Mouse (Mus musculus) liver, embryonic 14.5 days (tissue): ENCODE results near the gene Gm49358. TPM values are rescaled to one million over a fixed set of nuclear protein-coding genes. Genes with fewer than 3 reads are reported as not detected.

ENCODE experiments used
- ATAC-seq: fragments of 200-750 bp; cut with Nextera tagmentation; 2 replicates; pipeline ENCODE4 v1.8.0; 2017; ENCODE audit warnings: moderate number of reproducible peaks, mild to moderate bottlenecking, moderate library complexity; ENCODE audit not compliant: insufficient read depth
- DNase-seq, 3 experiments: peaks; one replicate each; pipeline ENCODE4 v3.0.0-alpha.2; 2012 to 2013; ENCODE audit warnings: low read depth in 3 of 3, low spot score in 3 of 3
- H3K27ac ChIP-seq: fragments of 300-500 bp; sonication (generic); 2 replicates; pipeline ENCODE4 v1.5.1; 2014; ENCODE audit warnings: moderate library complexity, mild to moderate bottlenecking, control low read depth, inconsistent platforms
- H3K27me3 ChIP-seq: fragments of 300-500 bp; sonication (generic); 2 replicates; pipeline ENCODE4 v1.6.1; 2014; ENCODE audit warnings: mild to moderate bottlenecking, low read length, moderate library complexity; ENCODE audit not compliant: control insufficient read depth, insufficient read depth
- H3K36me3 ChIP-seq: fragments of 300-500 bp; sonication (generic); replicated peaks from 2 replicates; pipeline ENCODE4 v1.6.1; 2014; ENCODE audit warnings: low read depth; ENCODE audit not compliant: control insufficient read depth, insufficient read depth
- H3K4me1 ChIP-seq, 2 experiments: fragments of 200-500 bp in 1 of 2; fragments of 300-500 bp in 1 of 2; sonication (generic) in 1 of 2; replicated peaks; 2 replicates each; pipeline ENCODE4 v1.6.1; 2012 to 2014; ENCODE audit warnings: antibody characterized with exemption in 1 of 2, inconsistent platforms in 1 of 2, low read length in 1 of 2; ENCODE audit not compliant: control insufficient read depth in 2 of 2, insufficient read depth in 2 of 2
- H3K4me2 ChIP-seq: fragments of 300-500 bp; sonication (generic); 2 replicates; pipeline ENCODE4 v1.6.1; 2014; ENCODE audit warnings: low read depth, mild to moderate bottlenecking, control low read depth, moderate library complexity
- H3K4me3 ChIP-seq, 2 experiments: fragments of 200-500 bp in 1 of 2; fragments of 300-500 bp in 1 of 2; sonication (generic) in 1 of 2; 2 replicates each; pipeline ENCODE4 v1.5.1; 2012 to 2014; ENCODE audit warnings: low read depth in 2 of 2, low read length in 2 of 2, mild to moderate bottlenecking in 2 of 2, control low read depth in 1 of 2, inconsistent platforms in 1 of 2, moderate library complexity in 1 of 2; ENCODE audit not compliant: insufficient read depth in 1 of 2
- H3K9ac ChIP-seq: fragments of 300-500 bp; sonication (generic); replicated peaks from 2 replicates; pipeline ENCODE4 v1.6.1; 2014; ENCODE audit warnings: mild to moderate bottlenecking, control low read depth, moderate library complexity
- H3K9me3 ChIP-seq: fragments of 300-500 bp; sonication (generic); 2 replicates; pipeline ENCODE4 v1.6.1; 2016; ENCODE audit warnings: low read length, mixed read lengths; ENCODE audit not compliant: control insufficient read depth
- CTCF ChIP-seq: IDR thresholded peaks from 2 replicates; pipeline ENCODE4 v1.5.1; 2016; ENCODE audit warnings: antibody characterized with exemption, low read depth, control low read depth
- EP300 ChIP-seq: IDR thresholded peaks from 2 replicates; pipeline ENCODE4 v1.6.1; 2016; ENCODE audit warnings: antibody characterized with exemption, low read depth
- WGBS: fragments of 180-500 bp; shearing (Covaris S2); extraction: QIAGEN DNeasy Blood & Tissue Kit; methylation state at CpG from one replicate; pipeline ENCODE4 v1.1.7; 2014; ENCODE audit not compliant: insufficient replicate concordance; 5-methylcytosine and 5-hydroxymethylcytosine counted together
- polyA plus RNA-seq, 2 experiments: library from polyadenylated mRNA; depleted of rRNA in 1 of 2; stranded (reverse) in 1 of 2; unstranded in 1 of 2; fragments of >200 nt; fragmentation: Nextera tagmentation in 1 of 2; extraction: Ambion mirVana in 1 of 2; gene quantifications; 2 replicates each; pipeline versions ENCODE4 v1.2.1 to v1.2.3; 2012 to 2014

Gene Gm49358
- polyA plus RNA-seq, 2 experiments, result not detected

DNA sequence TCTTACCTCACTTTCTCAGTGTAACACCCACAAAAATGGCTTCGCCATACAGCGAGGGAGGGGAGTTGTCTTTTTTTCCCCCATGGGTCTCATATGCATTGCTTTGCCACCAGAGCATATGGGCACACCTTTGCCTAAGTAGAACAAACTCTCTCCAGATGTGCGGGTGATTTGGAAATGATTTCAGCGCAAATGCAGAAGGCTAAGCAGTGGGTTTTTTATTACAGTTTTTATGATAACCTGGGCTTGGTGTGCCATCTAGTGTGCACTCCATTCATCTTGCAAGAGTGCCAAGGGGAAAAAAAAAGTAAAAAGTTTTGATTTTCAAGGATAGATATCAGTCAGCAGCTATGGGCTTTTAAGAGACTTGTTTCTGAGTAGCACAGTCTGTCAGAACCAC is 28.7 kb upstream of the Gm49358 start:
- Histone ChIP-seq H3K27me3 (no peaks in the 10 kb centered on the region), H3K9ac (no peak overlapping the region), H3K9me3 (no peaks in the 10 kb centered on the region), H3K27ac (no peak overlapping the region), H3K4me1 (no peaks in the 10 kb centered on the region), H3K36me3 (no peaks in the 10 kb centered on the region), H3K4me2 (no peak overlapping the region), H3K4me3 (no peak overlapping the region)
- TF ChIP-seq CTCF (no peak), EP300 (no peak)
- 75% methylated on average over 4 of the region's 4 CpGs for WGBS
- ATAC-seq, result no peak
- DNase-seq, result no peak

DNA sequence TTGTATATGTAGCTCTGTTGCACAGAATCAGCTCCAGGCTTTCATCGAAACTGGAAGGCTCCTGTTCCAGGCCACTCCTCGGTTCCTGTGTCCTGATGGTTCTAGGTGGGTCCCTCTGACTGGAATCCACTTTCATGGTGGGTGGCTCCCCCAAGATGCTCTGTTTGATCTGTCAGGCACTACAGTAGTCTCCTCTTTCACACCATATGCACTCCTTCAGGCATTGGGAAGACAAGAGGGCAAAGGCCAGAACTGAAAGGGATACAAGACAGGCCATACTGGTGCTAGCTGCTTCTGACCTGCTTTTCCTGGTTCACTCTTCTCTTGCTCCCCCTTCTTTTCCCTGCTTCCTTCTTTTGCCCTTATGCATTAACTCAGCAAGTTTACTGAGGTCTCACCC is 20.9 kb upstream of the Gm49358 start:
- Histone ChIP-seq H3K36me3 (no peaks in the 10 kb centered on the region), H3K27me3 (no peaks in the 10 kb centered on the region), H3K4me3 (no peak overlapping the region), H3K9ac (no peak overlapping the region), H3K9me3 (no peaks in the 10 kb centered on the region), H3K4me1 (no peaks in the 10 kb centered on the region; a peak in 1 of 4 replicates), H3K27ac (no peak overlapping the region), H3K4me2 (no peak overlapping the region)
- DNase-seq, result no peak
- TF ChIP-seq CTCF (no peak), EP300 (no peak)
- 63% methylated on average over 2 of the region's 2 CpGs for WGBS
- ATAC-seq, result no peak

DNA sequence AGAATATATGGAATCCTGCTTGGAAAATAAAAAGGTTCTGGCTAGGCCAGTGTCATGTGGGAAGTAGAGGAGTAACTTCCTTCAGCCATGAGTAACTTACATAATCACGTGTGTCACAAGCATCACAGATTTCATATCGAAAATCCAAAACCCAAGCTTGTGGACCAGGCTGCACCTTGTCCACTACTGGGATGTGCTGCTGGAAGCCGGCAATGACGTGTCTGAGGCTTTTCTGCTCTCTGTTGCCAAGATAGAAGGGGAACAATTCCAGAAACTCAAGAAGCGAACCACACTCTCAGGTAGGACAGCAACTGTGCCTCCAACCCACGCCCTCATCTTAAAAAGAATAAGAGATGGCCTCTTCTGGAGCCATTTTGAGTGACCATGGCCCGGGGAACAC is 19.5 kb upstream of the Gm49358 start:
- no peak for ATAC-seq
- Histone ChIP-seq H3K4me1 (no peaks in the 10 kb centered on the region; a peak in 1 of 4 replicates), H3K27me3 (no peaks in the 10 kb centered on the region), H3K9ac (no peak overlapping the region), H3K4me3 (no peak overlapping the region), H3K9me3 (no peaks in the 10 kb centered on the region), H3K4me2 (no peak overlapping the region), H3K27ac (no peak overlapping the region), H3K36me3 (no peaks in the 10 kb centered on the region)
- DNase-seq, result no peak
- TF ChIP-seq CTCF (no peak), EP300 (no peak)
- 61% methylated on average over 7 of the region's 7 CpGs for WGBS

DNA sequence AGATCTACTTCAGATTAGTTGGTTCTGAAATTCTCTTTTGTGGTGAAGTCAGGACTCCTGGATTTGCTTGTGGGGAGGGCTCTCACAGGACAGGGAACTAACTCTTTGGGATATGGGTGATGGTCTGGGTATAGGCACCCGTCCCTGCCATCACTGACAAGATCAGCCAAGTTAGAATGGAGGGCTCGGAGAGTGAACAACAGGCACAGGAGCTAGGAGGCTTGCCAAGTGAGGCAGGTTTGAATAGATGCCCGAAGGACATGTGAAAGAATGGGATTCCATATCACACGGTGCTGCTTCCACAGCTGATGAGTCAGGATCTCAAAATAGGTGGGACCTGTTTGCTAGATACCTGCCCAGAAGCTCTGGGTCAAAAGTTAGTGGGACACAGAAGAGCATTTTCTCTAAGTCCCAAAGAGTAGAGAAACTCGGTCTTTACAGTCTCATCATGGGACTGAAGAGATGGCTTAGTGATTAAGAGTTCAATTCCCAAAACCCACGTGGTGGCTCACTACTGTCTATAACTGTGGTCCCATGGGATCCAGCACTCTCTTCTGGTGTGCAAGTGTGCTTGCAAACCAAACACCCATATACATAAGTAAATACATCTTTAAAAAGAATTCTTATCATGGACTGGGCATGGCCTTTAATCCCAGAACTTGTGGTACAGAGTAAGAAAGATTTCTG is 7.8 kb upstream of the Gm49358 start:
- DNase-seq (no peak), ATAC-seq (no peak)
- no peaks in the 10 kb centered on the region for H3K36me3 ChIP-seq
- WGBS, result 55% methylated on average over 6 of the region's 6 CpGs
- no peaks in the 10 kb centered on the region for H3K9me3 ChIP-seq
- no peaks in the 10 kb centered on the region for H3K4me1 ChIP-seq
- no peak overlapping the region for H3K27ac ChIP-seq
- TF ChIP-seq CTCF (no peak), EP300 (no peak)
- no peak overlapping the region for H3K4me2 ChIP-seq
- no peak overlapping the region for H3K4me3 ChIP-seq
- H3K27me3 ChIP-seq, result no peaks in the 10 kb centered on the region
- no peak overlapping the region for H3K9ac ChIP-seq

DNA sequence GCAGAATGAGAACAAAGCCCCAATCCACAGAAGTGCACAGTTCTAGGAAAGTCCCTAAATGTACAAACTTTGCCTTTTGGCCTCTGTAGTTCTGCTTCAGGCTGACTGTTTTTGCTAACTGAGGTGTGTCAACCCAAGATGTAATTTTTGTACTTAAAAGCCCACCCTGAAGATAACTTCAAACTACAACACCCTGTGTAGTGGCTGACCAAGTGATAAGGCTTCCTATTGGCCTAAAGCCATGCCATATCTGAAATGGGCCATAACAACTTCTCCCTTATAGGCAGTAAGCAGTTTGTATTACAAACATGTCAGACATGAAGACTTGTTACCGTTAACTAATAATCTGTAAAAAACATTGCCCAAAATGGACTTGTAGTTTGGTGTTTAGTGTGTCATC is 6.0 kb upstream of the Gm49358 start:
- Histone ChIP-seq H3K4me1 (no peaks in the 10 kb centered on the region), H3K36me3 (no peaks in the 10 kb centered on the region), H3K27ac (no peak overlapping the region), H3K9ac (no peak overlapping the region), H3K4me2 (no peak overlapping the region), H3K4me3 (no peak overlapping the region), H3K9me3 (no peaks in the 10 kb centered on the region), H3K27me3 (no peaks in the 10 kb centered on the region)
- no peak for TF ChIP-seq EP300
- no peak for TF ChIP-seq CTCF
- DNase-seq (no peak), ATAC-seq (no peak)
- WGBS, result 68% methylated on average over 1 of the region's 1 CpGs
